Mouse (Mus musculus) liver, adult (tissue): Measurements from ENCODE around the gene Aspscr1.

Experiments used
- GATA4 ChIP-seq: IDR thresholded peaks from 2 replicates; pipeline ENCODE4 v1.6.1; 2014; ENCODE audit warnings: mild to moderate bottlenecking, low read length; ENCODE audit not compliant: insufficient replicate concordance

Gene Aspscr1

DNA sequence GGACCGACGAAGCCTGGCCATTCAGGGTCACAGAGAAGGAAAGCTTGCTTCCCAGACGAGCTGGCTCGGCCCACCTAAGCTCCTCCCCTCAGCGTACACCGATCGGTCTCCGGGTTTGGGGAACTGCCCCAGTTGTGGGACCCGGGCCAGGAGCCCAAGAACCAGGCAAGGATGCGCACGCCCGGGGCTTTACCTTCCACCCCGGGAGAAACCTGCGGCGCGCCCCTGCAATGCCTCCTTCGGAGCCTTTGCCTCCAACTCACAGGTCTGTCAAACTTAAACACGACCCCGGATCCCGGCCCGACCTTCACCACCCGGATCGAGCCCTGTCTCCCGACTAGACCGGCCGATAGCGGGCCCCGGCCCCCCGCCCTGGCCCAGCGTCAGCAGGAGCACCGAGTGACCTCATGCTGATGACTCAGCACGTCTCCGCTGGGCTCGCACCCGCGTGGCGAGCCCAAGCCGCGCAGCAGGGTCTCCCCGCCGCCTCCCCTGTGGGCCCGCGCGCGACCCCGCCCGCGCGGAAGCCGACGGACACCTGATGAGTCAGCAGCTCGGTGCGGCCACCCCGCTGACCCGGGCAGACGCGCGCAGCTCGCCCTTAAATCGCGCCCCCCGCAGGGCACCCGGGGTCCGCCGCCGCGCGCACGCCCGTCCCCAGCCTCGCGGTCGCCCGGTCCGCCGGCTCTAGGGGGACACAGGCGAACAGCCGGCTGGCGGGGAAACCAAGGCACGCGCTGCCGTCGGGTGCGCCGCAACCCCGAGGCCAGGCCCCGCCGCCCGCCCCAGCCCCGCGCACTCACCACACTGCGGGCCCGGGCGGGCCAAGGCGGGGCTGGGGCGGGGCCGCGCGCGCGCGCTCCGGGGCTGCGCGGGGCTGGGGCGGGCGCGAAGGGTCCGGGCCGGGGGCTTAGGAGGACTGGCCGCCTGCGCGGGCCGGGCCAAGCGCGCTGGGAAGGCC is 39.9 kb upstream of the Aspscr1 start:
- no peak for TF ChIP-seq GATA4

DNA sequence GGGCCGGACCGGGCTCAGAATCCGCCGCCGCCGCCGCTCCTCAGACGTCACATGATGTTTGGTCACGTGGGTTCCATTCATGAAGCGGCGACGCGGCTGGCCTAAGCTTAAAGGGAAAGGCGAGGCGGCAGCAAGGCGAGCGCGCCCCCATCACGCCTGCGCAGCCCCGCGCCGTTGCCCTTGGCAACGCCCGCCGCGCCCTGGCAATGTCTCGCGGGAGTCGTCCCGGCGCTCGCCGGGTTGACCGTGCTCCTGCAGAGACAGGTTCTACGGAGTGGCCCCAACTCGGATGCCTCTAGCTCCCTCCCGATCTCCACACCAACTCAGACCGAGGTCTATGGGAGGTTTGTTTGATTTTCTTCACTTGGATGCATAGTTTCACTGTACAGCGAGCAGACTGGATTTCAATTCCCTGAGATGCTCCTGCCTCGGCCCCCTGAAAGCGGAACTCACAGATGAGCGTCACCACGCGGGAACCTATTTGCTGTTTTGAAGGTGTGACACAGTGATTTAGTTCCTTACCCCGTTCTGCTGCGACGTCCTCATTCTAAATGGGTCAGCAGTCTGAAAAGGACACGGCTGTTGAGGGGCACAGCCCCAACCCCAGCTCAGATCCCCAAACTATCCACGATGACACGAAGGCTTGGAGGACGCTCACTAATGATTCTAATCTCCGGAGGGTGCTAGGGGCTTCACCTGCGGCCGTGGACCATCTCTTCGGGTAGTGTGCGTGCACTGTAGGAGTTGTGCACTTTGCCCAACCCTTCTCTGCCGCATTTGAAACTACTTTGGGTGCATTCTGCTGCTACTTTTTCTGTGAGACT is 39.0 kb upstream of the Aspscr1 start, which contains the start of gene Mafg:
Gene Mafg (minus strand): TSS at position 81 of the 824 bp plus-strand sequence.
- TF ChIP-seq GATA4 = no peak

- TF ChIP-seq GATA4 = no peak
Observed at GRCm38 (mm10) chr11:120634810-120635209, 38.0 kb upstream of the Aspscr1 start.

GRCm38 (mm10) chr11:120641255-120641654 is 31.5 kb upstream of the Aspscr1 start:
- TF ChIP-seq GATA4 = no peak

- TF ChIP-seq GATA4 = no peak
Observed at GRCm38 (mm10) chr11:120641869-120642268, 30.9 kb upstream of the Aspscr1 start.

DNA sequence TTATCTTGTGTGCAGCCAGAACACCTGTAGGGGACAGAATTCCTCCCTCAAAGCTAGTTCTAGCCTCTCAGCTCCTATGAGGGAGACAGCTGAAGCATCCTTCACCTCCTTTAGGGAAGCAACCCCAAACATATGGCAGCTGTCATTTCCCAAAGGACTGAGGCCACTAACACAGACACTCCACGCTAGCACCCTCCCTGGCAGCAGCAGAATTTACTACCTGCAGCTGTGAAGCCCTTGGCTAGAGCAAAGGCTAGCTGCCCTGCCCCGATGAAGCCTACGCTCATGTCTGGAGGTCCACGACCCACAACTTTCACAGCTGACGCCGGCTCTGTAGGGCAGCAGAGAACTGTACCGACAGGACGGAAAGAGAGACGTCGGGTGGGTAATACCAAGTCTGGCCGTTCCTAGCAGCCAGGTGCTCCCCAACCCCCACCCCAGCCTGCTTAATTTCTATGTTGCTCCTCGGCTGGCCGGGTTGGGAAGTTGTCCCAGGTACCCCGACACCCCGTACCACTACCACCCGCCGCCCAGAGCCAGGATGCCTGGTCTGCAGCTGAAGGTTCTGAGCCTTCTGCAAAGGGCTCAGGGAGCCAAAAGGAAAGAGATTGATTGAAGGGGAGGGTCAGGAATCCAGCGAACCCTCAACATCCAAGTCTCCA is 29.7 kb upstream of the Aspscr1 start:
- no peak for TF ChIP-seq GATA4

DNA sequence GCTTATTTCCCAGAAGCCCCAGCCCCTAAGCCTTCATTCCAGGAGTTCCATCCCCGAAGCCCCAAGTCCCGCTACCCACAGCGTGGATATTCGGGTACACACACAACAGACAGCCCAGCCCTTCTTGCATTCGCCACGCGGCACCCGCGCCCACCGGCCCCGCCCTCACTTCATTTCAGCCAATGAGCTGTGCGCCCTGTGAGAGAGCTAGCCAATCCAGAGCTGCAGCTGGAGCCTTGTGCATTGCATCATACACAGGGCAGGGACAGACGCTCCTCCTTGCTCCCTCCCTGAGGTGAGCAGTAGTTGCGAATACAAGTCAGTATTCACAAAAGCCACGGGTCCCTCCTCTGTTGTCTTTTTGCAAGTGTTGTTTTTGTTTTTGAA is 29.2 kb upstream of the Aspscr1 start, which contains the start of gene Pycr1:
Gene Pycr1 (minus strand): TSS at position 169 of the 387 bp plus-strand sequence.
- TF ChIP-seq GATA4 = no peak

- no peak for TF ChIP-seq GATA4
Observed at GRCm38 (mm10) chr11:120647047-120647830, 25.5 kb upstream of the Aspscr1 start.

DNA sequence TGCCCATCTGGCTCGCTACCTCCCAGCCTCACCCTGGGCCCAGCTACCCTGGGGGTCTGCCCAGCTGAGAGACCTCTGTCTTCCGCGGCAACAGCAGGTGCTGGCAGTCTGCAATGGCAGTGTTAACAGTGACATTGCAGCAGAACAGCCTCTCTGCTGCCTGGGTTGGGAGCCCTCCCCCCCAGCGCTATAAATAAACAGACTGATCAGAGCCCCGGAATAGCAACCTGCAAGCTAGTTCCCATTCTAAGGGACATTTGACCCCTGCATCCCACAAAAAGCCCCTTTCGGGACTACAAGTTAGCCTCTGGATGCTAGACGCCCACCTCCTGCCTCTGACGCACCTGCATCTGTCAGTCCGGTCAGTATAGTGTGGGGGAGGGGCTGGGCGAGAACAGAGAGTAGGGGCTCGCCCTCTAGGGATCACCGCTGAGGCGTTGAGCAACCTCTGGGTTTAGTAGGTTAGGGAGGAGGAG is 24.7 kb upstream of the Aspscr1 start, which contains the start of gene Myadml2:
Gene Myadml2 (minus strand): TSS at position 158 of the 476 bp plus-strand sequence.
- no peak for TF ChIP-seq GATA4

DNA sequence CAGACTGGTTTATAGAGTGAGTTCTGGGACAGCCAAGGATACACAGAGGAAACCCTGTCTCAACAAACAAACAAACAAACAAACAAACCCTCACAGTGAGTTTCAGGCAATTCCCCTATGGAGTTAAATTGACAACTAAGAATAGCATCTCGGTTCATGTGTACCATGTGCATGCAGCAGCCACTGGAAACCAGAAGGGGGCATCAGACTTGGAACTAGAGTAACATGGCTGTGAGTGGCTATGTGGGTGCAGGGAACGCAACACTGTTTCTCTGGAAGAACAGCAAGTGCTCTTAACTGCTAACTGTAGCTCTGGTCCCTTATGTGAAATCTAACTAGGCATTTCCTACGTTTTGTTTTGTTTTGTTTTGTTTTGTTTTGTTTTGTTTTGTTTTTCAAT is 20.9 kb upstream of the Aspscr1 start:
- no peak for TF ChIP-seq GATA4

- TF ChIP-seq GATA4 = no peak
Observed at GRCm38 (mm10) chr11:120654741-120655140, 18.0 kb upstream of the Aspscr1 start.

DNA sequence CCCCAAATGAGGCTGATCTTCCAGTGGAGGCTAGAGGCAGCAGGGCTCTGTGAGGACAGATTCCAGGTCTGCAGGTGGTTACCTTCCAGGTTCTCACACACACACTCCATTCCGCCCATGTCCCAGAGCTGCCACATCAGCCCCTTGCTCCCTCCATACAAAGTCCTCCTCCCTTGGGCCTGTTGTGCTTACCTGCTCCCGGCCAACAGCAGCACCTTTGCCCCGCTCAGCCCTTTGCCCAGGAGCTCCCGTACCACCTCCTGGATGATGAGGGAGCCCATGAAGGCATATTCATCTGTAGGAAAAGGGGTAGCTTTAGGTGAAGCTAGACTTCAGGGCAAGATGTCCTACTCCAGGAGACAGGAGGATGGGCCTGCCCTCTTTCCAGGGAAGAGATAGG is 15.5 kb upstream of the Aspscr1 start:
- TF ChIP-seq GATA4 = no peak

GRCm38 (mm10) chr11:120658876-120659410 is 13.8 kb upstream of the Aspscr1 start:
- TF ChIP-seq GATA4 = no peak
